Mouse (Mus musculus) adrenal gland, postnatal 25 days (tissue): ENCODE results near the gene Mta3. TPM values are rescaled to one million over a fixed set of nuclear protein-coding genes. Genes with fewer than 3 reads are reported as not detected.
"Not testable (repeated sequence)": the region's sequence is repeated elsewhere in the genome, so short reads cannot be mapped to it uniquely, and the experiment has no call there.

Experiments
- DNase-seq: peaks from one replicate; pipeline ENCODE4 v3.0.0; 2021; ENCODE audit warnings: mixed read lengths
- total RNA-seq: library from RNA; stranded (reverse); gene quantifications from 2 replicates; pipeline ENCODE4 v1.2.3, GENCODE M21; 2021

The Mta3 gene
- total RNA-seq, 1 experiment from 2014 or later = 88.2 TPM

- DNase-seq = peak; percentile 87
Measured at GRCm38 (mm10) chr17:83850458-83850857, 144.5 kb downstream of the Mta3 start.

GRCm38 (mm10) chr17:83850864-83851263, 144.9 kb downstream of the Mta3 start:
- no peak for DNase-seq

- no peak for DNase-seq
Measured at GRCm38 (mm10) chr17:83853831-83854230, 147.9 kb downstream of the Mta3 start.

- DNase-seq = peak; percentile 48
Measured at GRCm38 (mm10) chr17:83854284-83854918, 148.4 kb downstream of the Mta3 start.

- DNase-seq = no peak
Measured at GRCm38 (mm10) chr17:83858413-83858812, 152.4 kb downstream of the Mta3 start.

- DNase-seq = no peak
Measured at GRCm38 (mm10) chr17:83859639-83860038, 153.7 kb downstream of the Mta3 start.

GRCm38 (mm10) chr17:83860224-83860623, 154.3 kb downstream of the Mta3 start:
- DNase-seq = no peak

GRCm38 (mm10) chr17:83860968-83861367, 155.0 kb downstream of the Mta3 start:
- DNase-seq = not testable (repeated sequence)

- peak; percentile 93 for DNase-seq
Measured at GRCm38 (mm10) chr17:83861444-83862133, 155.6 kb downstream of the Mta3 start.

GRCm38 (mm10) chr17:83862134-83862881, 156.3 kb downstream of the Mta3 start:
- DNase-seq = peak; percentile 62

- no peak for DNase-seq
Measured at GRCm38 (mm10) chr17:83865366-83865765, 159.4 kb downstream of the Mta3 start.

- no peak for DNase-seq
Measured at GRCm38 (mm10) chr17:83866582-83866981, 160.6 kb downstream of the Mta3 start.

GRCm38 (mm10) chr17:83870385-83870784, 164.4 kb downstream of the Mta3 start:
- no peak for DNase-seq

Other genes starting within 250 kb of the Mta3 start
- 142 and 170 TPM in 2 replicates for gene Cox7a2l, start 188.8 kb upstream of the Mta3 start, total RNA-seq
- 16.9 and 18.5 TPM in 2 replicates for gene Kcng3, start 74.3 kb upstream of the Mta3 start, total RNA-seq
- 0.43 and 3.8 TPM in 2 replicates for gene Haao, start 141.8 kb downstream of the Mta3 start, total RNA-seq